Mouse (Mus musculus) kidney, embryonic 14.5 days (tissue): ENCODE data around the gene Fbxl17. TPM values are rescaled to one million over a fixed set of nuclear protein-coding genes. Genes with fewer than 3 reads are reported as not detected.
A peak's percentile ranks its signal among the peaks of the same experiment; 100 is the strongest.

Experiments used
- ATAC-seq: fragments of 200-750 bp; cut with Nextera tagmentation; 2 replicates; pipeline ENCODE4 v1.8.0; 2017; ENCODE audit warnings: moderate number of reproducible peaks, mild to moderate bottlenecking, moderate TSS enrichment, moderate library complexity; ENCODE audit not compliant: low FRiP score, low TSS enrichment
- H3K27ac ChIP-seq: fragments of 300-500 bp; sonication (generic); 2 replicates; pipeline ENCODE4 v1.5.1; 2014; ENCODE audit warnings: low read depth, mild to moderate bottlenecking, low read length, moderate library complexity, mixed read lengths
- H3K27me3 ChIP-seq: fragments of 300-500 bp; sonication (generic); 2 replicates; pipeline ENCODE4 v1.6.1; 2014; ENCODE audit warnings: mild to moderate bottlenecking, low read length; ENCODE audit not compliant: control insufficient read depth, insufficient read depth
- H3K36me3 ChIP-seq: fragments of 300-500 bp; sonication (generic); 2 replicates; pipeline ENCODE4 v1.6.1; 2014; ENCODE audit warnings: low read length, mixed read lengths; ENCODE audit not compliant: control insufficient read depth, insufficient read depth
- H3K4me1 ChIP-seq: fragments of 300-500 bp; sonication (generic); 2 replicates; pipeline ENCODE4 v1.6.1; 2014; ENCODE audit warnings: low read length, mixed read lengths; ENCODE audit not compliant: control insufficient read depth, insufficient read depth
- H3K4me2 ChIP-seq: fragments of 300-500 bp; sonication (generic); replicated peaks from 2 replicates; pipeline ENCODE4 v1.6.1; 2014; ENCODE audit warnings: low read depth, mild to moderate bottlenecking, low read length
- H3K4me3 ChIP-seq: fragments of 300-500 bp; sonication (generic); 2 replicates; pipeline ENCODE4 v1.5.1; 2014; ENCODE audit warnings: mild to moderate bottlenecking, low read length
- H3K9ac ChIP-seq: fragments of 300-500 bp; sonication (generic); 2 replicates; pipeline ENCODE4 v1.6.1; 2014; ENCODE audit warnings: low read depth, mild to moderate bottlenecking, low read length, moderate library complexity
- H3K9me3 ChIP-seq: fragments of 300-500 bp; sonication (generic); 2 replicates; pipeline ENCODE4 v1.6.1; 2016; ENCODE audit warnings: low read length; ENCODE audit not compliant: control insufficient read depth
- WGBS: fragments of 180-500 bp; shearing (Covaris S2); extraction: QIAGEN DNeasy Blood & Tissue Kit; methylation state at CpG from one replicate; pipeline ENCODE4 v1.1.7; 2014; 5-methylcytosine and 5-hydroxymethylcytosine counted together
- polyA plus RNA-seq: library from polyadenylated mRNA; unstranded; fragments of >200 nt; fragmentation: Nextera tagmentation; extraction: Ambion mirVana; gene quantifications from 2 replicates; pipeline ENCODE4 v1.2.1, GENCODE M21; 2014

Fbxl17 gene
- polyA plus RNA-seq, 1 experiment from 2014 or later, result 8.8 TPM

GRCm38 (mm10) chr17:63446971-63447679 lies 52.7 kb downstream of the Fbxl17 start:
- no peak for ATAC-seq
- Histone ChIP-seq H3K9me3 (no peaks in the 10 kb centered on the region), H3K27me3 (no peaks in the 10 kb centered on the region), H3K36me3 (no peaks in the 10 kb centered on the region), H3K27ac (no peak overlapping the region), H3K4me1 (no peaks in the 10 kb centered on the region), H3K9ac (no peak overlapping the region), H3K4me2 (no peak overlapping the region), H3K4me3 (no peak overlapping the region)
- WGBS, result 85% methylated on average over 10 of the region's 10 CpGs

GRCm38 (mm10) chr17:63445212-63445611 lies 54.6 kb downstream of the Fbxl17 start:
- H3K4me1 ChIP-seq, result no peaks in the 10 kb centered on the region
- no peaks in the 10 kb centered on the region for H3K27me3 ChIP-seq
- no peak overlapping the region for H3K4me3 ChIP-seq
- H3K9me3 ChIP-seq, result no peaks in the 10 kb centered on the region
- no peaks in the 10 kb centered on the region for H3K36me3 ChIP-seq
- no peak overlapping the region for H3K9ac ChIP-seq
- WGBS, result 88% methylated on average over 4 of the region's 4 CpGs
- H3K27ac ChIP-seq, result no peak overlapping the region
- no peak overlapping the region for H3K4me2 ChIP-seq
- ATAC-seq, result no peak

GRCm38 (mm10) chr17:63437424-63437823 lies 62.4 kb downstream of the Fbxl17 start:
- Histone ChIP-seq H3K4me2 (no peak overlapping the region), H3K27ac (no peak overlapping the region), H3K4me1 (no peaks in the 10 kb centered on the region), H3K9me3 (no peaks in the 10 kb centered on the region), H3K9ac (no peak overlapping the region), H3K4me3 (no peak overlapping the region), H3K27me3 (no peaks in the 10 kb centered on the region), H3K36me3 (no peaks in the 10 kb centered on the region)
- no peak for ATAC-seq
- WGBS, result 95% methylated on average over 6 of the region's 6 CpGs

GRCm38 (mm10) chr17:63434081-63434480 lies 65.7 kb downstream of the Fbxl17 start:
- peaks cover 5% of the 10 kb centered on the region; the same call in 1 of the 2 replicates for H3K4me1 ChIP-seq
- no peaks in the 10 kb centered on the region for H3K9me3 ChIP-seq
- WGBS, result 55% methylated on average over 6 of the region's 6 CpGs
- no peaks in the 10 kb centered on the region for H3K27me3 ChIP-seq
- no peak overlapping the region for H3K27ac ChIP-seq
- H3K9ac ChIP-seq, result no peak overlapping the region
- no peaks in the 10 kb centered on the region for H3K36me3 ChIP-seq
- no peak overlapping the region for H3K4me3 ChIP-seq
- ATAC-seq, result no peak
- H3K4me2 ChIP-seq, result no peak overlapping the region

- 56% methylated on average over 7 of the region's 7 CpGs for WGBS
- ATAC-seq, result no peak
- Histone ChIP-seq H3K4me2 (no peak overlapping the region), H3K9me3 (no peaks in the 10 kb centered on the region), H3K27ac (no peak overlapping the region), H3K4me3 (no peak overlapping the region), H3K27me3 (no peaks in the 10 kb centered on the region), H3K9ac (no peak overlapping the region), H3K36me3 (no peaks in the 10 kb centered on the region), H3K4me1 (peaks cover 5% of the 10 kb centered on the region; the same call in 1 of the 2 replicates)
Measured at GRCm38 (mm10) chr17:63431650-63432049, 68.2 kb downstream of the Fbxl17 start.

GRCm38 (mm10) chr17:63430395-63431075 lies 69.3 kb downstream of the Fbxl17 start:
- Histone ChIP-seq H3K4me2 (0 out of 2 replicates have a peak overlapping the region, but pooled peaks have one; percentile 2), H3K27me3 (no peaks in the 10 kb centered on the region), H3K36me3 (no peaks in the 10 kb centered on the region), H3K27ac (no peak overlapping the region), H3K9ac (no peak overlapping the region), H3K9me3 (no peaks in the 10 kb centered on the region), H3K4me1 (peaks cover 5% of the 10 kb centered on the region; the same call in 1 of the 2 replicates), H3K4me3 (no peak overlapping the region; the same call in 1 of the 2 replicates)
- 60% methylated on average over 17 of the region's 17 CpGs for WGBS
- ATAC-seq, result peak; percentile 49

GRCm38 (mm10) chr17:63423851-63424250 lies 76.0 kb downstream of the Fbxl17 start:
- Histone ChIP-seq H3K9ac (no peak overlapping the region), H3K9me3 (no peaks in the 10 kb centered on the region), H3K27me3 (no peaks in the 10 kb centered on the region), H3K4me3 (no peak overlapping the region), H3K27ac (no peak overlapping the region), H3K4me2 (no peak overlapping the region), H3K4me1 (no peaks in the 10 kb centered on the region), H3K36me3 (no peaks in the 10 kb centered on the region)
- no peak for ATAC-seq
- 60% methylated on average over 4 of the region's 4 CpGs for WGBS

GRCm38 (mm10) chr17:63422685-63423084 lies 77.1 kb downstream of the Fbxl17 start:
- no peak for ATAC-seq
- H3K4me1 ChIP-seq, result no peaks in the 10 kb centered on the region
- no peaks in the 10 kb centered on the region for H3K36me3 ChIP-seq
- WGBS, result 95% methylated on average over 5 of the region's 5 CpGs
- H3K9me3 ChIP-seq, result no peaks in the 10 kb centered on the region
- no peak overlapping the region for H3K9ac ChIP-seq
- H3K4me2 ChIP-seq, result no peak overlapping the region
- H3K27ac ChIP-seq, result no peak overlapping the region
- H3K4me3 ChIP-seq, result no peak overlapping the region
- H3K27me3 ChIP-seq, result no peaks in the 10 kb centered on the region

- Histone ChIP-seq H3K4me1 (no peaks in the 10 kb centered on the region), H3K9ac (no peak overlapping the region), H3K27ac (no peak overlapping the region), H3K36me3 (no peaks in the 10 kb centered on the region), H3K4me3 (no peak overlapping the region), H3K4me2 (no peak overlapping the region), H3K9me3 (no peaks in the 10 kb centered on the region), H3K27me3 (no peaks in the 10 kb centered on the region)
- ATAC-seq, result no peak
- 70% methylated on average over 2 of the region's 2 CpGs for WGBS
Measured at GRCm38 (mm10) chr17:63421864-63422263, 78.0 kb downstream of the Fbxl17 start.
